Mouse (Mus musculus): ENCODE results near the gene Ctc1.

The Ctc1 gene

DNA sequence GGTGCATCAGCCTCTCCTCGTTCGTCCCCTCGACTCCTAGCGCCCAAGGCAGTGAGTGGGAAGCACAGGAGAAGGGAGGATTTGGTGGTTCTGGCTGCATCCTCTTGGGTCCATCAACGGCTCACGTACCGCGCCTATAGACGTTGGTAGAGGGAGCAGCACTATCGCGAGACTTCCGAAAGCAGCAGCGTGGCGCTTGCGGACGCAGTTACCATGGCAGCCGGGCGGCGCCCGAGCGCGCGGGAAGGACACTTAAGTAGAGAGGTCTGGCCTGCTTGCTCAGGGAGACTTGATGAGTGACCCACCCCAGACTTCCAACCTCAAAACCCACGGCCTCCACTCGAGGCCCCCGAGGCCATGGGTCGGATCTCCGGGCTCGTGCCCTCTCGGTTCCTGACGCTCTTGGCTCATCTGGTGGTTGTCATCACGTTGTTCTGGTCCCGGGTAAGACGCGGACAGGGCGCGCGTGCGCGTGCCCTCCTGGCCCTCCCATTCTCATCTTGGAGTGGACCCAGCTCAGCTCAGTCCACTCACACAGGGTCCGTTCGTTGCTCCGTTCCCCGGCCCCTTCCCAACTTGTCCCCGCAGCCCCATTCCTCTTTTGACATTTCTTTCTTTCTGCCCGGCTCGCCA, 55.0 kb downstream of the Ctc1 start, which contains the start of gene Tmem107:
Tmem107 (plus strand) TSS at position 217 of the 633 bp plus-strand sequence.
- DNase-seq (ENCODE audit: low spot score) = peak; percentile 95

DNA sequence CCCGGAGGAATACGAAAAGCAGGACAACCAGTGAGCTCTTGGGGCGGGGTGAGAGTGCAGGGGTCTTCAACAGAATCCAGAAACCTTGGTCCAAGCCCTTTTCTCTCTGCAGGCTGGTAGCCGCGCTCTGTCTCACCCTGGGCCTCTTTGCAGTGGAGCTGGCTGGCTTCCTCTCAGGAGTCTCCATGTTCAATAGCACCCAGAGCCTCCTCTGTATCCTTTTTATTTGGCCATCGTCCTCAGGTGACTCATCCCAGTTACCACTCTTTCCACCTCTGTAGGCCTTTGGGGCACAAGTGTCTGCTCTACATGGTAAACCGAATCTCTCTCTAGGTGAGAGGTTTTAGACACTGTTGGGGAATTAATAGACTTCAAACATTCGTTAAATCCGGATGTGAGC, 55.6 kb downstream of the Ctc1 start:
- no peak for DNase-seq (ENCODE audit: low spot score)

DNA sequence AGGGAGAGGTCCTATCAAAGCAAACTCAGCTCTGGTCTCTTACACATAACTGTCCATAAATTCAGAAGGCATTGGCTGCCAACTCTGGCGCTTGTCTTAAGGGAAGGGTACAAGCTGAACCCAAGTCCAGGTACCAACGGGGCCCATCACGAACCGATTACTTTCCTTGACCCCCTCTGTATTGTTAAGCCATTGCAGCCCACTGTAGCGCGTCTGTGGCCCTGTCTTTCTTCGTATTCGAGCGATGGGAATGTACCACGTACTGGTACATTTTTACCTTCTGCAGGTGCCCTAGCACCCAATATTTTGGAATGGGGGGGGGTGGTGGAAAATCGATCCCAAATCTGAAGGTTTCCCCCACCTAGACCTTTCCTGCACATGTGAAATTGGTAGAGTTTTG, 56.5 kb downstream of the Ctc1 start:
- DNase-seq (ENCODE audit: low spot score) = no peak

DNA sequence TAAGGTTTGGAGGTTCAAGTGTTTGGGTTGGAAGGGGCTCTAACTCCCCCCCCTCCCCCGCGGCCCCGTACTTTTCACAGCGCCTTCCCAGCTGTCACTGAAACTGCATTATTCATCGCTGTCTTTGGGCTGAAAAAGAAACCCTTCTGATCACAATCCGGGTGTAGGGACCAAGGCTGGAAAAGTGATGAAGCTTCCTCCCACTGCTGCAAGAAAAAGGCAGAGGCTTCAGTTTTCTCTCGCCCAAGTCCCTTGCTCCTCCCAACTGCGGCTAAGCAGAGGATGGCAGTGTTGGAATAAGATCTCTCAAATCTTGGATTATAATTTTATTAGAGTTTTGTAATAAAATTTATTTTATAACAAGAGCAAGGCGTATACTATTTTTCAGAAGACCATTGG, 57.0 kb downstream of the Ctc1 start:
- DNase-seq (ENCODE audit: low spot score) = no peak

DNA sequence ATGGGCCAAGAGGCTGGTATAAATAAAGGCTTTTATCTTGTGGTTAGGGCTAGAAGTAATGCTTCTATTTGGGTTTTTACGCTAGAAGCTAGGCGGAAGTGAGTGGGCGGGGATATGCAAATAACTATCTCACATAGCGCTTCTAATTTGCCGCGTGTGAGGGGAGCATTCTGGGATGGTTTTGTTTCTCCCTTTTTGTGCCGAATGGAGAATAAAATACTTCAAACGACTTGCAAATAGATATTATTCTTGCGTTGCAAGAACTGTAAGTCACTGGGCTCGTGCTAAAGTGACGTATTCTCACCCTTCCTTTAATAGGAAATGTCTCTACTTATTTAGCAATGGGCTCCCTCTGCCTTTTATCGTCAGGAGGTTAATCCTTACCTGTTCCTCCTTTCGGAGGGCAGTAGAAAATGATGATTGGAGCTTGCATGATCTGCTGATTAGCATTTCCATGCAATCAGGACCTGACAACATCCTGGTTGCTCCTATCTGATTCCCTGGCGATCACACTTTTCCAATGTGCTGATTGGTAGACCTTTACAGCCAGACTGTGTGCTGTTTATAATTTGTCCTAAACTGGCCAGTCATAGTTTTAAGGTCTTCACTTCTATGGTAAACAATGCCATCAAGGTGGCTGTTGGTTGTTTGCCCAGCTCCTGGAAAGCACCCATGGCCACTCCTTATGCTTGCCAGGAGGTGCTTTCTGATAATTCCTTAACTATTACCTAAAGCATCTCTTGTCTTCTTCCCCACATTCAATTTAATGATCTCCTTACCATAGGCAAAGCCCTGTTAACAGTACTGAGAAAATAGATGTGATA, 57.6 kb downstream of the Ctc1 start:
- DNase-seq (ENCODE audit: low spot score) = peak; percentile 89

DNA sequence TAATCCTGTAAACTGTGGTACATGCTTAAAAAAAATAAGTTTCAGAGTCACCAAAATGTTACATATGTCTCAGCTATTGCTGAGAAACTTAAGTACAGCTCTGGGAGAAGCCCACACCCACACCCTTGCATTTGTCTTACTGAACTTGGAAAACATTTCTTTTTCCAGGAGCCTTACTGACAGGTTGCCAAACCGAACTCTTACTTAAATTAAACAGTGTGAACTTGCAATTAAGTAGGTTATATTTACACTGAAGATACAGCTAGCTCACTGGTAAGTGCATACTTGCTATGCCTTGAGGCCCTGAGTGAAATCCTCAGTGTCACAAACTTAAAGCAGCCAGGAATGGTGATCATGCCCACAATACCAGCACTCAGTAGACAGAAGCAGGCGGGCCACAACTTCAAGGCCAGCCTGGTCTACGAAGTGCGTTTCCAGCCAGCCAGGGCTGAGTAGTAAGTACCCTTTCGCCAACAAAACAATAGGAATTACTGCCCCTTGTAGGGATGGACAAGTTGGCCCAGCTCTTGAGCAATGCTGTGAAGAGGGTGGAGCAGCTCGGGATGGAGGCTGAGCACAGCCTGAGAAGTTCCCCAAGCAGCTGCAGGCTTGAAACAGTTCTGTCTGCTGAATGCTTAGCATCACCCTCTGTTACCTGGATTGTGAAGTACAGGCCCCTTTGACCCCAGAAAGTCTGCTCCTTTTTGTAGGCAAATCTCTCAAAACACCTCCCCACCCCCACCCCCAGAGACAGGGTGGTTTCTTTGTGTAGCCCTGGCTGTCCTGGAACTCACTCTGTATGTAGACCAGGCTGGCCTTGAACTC, 58.5 kb downstream of the Ctc1 start:
- DNase-seq (ENCODE audit: low spot score) = no peak

DNA sequence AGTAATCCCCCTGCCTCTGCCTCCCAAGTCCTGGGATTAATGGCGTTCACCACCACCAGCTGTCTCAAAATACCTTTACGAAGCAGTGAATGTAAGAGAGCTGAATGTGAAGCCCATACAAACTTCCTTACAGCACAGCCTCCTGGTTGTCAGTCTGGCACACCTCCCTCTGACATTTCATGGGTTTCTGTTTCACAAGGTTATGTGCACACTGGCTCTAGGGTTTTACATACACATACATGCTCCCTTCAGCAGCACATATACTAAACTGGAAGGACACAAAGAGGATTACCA, 59.0 kb downstream of the Ctc1 start:
- DNase-seq (ENCODE audit: low spot score) = no peak

DNA sequence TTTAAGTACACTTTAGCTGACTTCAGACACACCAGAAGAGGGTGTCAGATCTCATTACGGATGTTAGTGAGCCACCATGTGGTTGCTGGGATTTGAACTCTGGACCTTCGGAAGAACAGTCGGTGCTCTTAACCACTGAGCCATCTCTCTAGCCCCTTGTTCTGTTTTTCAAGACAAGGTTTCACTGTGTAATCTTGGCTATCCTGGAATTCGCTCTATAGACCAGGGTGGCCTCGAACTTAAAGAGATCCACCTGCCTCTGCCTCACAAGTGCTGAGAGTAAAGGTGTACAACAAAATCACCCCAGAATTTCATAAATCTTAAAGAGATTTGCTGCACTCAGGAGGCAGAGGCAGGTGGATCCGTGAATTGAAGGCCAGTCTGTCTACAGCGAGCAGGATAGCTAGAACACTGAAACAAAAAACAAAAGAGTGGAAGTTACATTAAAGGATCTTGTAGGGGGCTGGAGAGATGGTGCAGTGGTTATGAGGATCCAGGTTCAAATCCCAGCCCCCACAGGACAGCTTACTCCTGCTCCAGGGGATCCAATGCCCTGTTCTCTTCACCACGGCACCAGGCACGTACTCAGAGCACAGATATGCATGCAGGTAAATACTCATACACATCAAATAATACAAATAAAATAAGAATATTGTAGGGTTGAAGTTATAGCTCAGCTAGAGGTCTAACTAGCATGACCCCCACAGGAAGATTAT, 60.2 kb downstream of the Ctc1 start:
- DNase-seq (ENCODE audit: low spot score) = no peak

DNA sequence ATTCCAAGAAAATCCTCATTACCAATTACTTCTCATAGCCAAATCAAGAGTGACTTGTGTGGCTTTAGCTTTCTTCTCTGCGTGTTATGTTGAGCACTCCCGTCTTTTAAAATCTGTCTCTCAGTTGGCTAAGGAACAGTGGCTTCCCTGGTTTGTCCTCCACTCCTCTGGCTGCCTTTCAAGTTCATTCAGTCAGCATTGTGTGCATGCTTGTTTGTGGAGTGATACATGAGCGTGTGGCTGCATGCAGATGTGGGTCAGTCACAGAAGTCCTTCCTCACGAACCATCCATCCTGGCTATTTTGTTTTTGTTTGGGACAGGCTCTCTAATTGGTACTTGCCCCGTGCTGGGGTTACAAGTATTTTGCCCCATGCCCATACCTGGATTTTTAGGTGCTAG, 60.9 kb downstream of the Ctc1 start:
- no peak for DNase-seq (ENCODE audit: low spot score)

DNA sequence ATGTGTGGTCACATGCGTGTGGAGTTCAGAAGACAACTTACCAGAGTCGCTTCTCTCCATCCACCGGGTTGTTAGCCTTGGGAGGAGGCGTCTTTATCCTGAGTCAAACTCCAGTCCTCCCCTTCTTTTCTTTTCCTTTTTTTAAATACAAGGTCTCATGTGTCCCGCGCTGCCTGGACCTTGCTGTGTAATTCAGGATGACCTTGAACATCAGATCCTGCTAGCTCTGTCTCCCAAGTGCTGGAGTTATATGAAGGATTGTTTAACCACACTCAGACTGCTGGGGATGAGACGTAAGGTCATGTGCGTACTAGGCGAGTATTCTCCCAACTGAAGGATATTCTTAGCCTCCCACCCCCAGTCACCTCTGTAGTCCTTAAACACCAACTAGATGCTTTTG, 61.6 kb downstream of the Ctc1 start:
- no peak for DNase-seq (ENCODE audit: low spot score)

DNA sequence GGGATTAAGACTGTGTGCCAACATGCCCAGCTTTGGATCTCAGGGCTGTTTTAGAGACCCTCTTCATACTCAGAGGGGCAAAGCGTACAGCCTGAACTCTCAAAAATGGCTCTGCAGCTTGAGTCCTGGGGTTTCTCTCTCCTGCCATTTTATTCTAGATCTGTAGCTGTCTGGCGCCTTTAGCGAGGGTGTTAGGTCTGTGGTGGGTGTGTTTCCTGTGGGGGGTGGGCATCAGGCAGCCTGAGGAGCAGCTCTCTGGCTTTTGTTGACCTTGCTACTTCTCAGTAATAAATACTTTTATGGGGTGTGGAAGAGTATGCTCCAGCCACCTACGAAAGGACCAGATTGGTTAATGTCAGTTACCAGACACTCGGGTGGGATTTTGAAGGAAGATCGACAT, 62.3 kb downstream of the Ctc1 start:
- DNase-seq (ENCODE audit: low spot score) = no peak

DNA sequence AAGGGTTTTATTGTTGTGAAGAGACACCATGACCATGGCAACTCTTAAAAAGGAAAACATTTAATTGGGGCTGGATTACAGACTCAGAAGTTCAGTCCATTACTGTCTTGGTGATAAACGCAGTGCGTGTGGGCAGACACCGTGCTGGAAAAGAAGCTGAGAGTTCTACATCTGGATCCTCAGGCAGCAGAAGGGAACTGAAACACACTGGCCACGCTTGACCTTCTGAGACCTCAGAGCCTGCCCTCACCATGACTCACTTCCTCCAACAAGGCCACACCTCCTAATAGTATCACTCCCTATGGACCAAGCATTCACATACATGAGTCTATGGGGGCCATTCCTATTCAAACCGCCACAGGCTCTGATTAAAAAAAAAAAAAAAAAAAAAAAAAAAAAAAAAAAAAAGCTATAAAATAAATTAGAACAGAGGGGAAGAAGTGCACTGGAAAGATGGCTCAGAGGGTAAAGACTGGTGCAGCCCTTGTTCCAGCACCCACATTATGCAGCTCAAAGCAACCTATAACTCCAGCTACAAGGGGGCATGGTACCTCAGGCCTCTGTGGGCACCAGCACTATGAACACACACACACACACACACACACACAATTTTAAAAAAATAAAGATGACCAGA, 63.2 kb downstream of the Ctc1 start:
- no peak for DNase-seq (ENCODE audit: low spot score)

DNA sequence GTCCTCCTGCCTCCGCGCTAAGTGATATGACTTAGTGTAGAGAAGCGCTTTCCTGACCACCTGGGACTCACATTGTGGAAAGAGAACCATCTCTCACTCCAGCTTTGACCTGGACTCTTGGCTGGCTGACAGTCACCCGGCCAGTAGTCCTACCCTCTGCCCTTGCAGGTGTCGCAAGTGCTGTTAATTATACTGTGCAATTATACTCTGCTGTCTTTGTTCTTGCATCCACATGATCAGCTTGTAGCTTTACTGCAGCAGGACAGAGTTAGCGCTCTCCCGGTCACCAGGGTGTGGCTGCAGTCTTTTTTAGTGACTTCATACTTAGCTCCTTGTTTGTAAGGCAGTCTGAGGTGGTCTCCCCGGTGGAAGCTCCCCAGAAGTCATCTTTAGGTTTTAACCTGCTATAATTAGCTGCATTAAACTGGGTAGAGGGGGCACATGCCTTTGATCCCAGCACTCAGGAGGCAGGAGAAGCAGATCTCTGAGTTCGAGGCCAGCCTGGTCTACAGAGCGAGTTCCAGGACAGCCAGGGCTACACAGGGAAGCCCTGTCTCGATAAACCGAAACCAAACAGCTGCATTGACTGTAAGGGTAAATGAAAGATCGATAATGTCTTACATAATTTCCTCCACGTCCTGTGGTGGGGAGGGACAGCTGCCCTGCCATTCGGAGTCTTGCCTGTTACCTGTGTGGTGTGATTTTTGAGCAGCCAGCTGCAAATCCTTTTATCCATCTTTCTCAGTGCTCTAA, 64.6 kb downstream of the Ctc1 start:
- no peak for DNase-seq (ENCODE audit: low spot score)

DNA sequence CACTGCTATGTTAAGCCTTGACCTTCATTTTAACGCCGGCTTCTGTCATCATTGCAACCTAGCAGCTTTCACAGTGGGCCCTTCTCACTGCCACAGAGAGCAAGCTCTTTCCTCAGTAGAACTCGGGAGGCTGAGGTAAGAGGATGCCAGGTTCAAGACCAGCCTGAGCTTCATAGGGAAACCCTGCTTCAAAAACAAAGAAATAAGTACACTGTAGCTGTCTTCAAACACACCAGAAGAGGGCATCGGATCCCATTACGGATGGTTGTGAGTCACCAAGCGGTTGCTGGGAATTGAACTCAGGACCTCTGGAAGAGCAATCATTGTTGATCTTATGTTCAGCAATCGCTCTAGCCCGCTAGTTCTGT, 65.1 kb downstream of the Ctc1 start:
- DNase-seq (ENCODE audit: low spot score) = no peak

DNA sequence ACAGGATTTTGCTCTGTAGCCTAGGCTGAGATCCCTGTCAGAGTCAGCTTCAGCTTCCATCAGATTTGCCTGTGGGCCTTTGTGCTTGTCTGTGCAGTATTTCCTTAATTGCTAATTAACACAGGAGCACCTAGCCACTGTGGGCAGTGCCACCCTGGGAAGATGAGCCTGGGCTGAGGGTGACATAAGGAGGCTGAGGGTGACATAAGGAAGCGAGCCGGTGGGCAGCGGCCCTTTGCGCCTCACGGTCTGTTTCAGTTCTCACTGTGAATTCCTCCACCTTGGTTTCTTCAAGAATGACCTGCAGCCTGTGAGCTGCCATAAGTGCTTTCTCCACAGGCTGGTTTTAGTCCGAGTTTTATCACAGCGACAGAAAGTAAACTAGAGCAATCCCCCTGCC, 65.9 kb downstream of the Ctc1 start:
- DNase-seq (ENCODE audit: low spot score) = no peak

DNA sequence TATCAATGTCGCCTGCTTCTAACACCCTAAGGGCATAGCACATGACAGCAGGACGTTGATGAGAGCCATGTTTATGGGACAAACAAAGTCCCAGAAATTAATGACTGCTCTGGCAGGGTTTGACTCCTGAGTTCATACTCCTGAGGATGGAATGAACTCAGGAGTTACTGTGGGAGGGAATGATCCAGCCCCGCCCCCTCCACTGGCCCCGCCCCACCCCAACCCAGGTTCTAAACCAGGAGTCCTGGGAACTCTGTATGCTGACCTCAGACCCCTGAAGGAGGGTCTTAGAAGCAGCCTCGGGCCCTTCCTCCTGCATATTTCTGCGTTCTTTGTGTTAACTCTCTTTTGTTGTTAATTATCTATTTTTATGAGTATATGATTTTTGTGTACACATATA, 69.9 kb downstream of the Ctc1 start:
- no peak for DNase-seq (ENCODE audit: low spot score)
